Mouse (Mus musculus): ENCODE data around the gene Selenom.

Selenom gene

GRCm38 (mm10) chr11:3514529-3515054 is at the start of gene Selenom:
Gene Selenom (plus strand): TSS chr11:3514684.
- in situ Hi-C loops (cut with MboI, MseI): no loop called here

GRCm38 (mm10) chr11:3471448-3471850 is 43.0 kb upstream of the Selenom start:
- in situ Hi-C loops (cut with MboI, MseI): loop anchor here (5.0 kb wide), 2 partner anchors 36 to 84 kb away; no protein-coding TSS in a partner anchor

GRCm38 (mm10) chr11:3472484-3472883 is 42.0 kb upstream of the Selenom start:
- in situ Hi-C loops (cut with MboI, MseI): loop anchor here (5.0 kb wide), 2 partner anchors 35 to 85 kb away; no protein-coding TSS in a partner anchor

- in situ Hi-C loops (cut with MboI, MseI): loop anchor here (5.0 kb wide), 2 partner anchors 33 to 87 kb away; no protein-coding TSS in a partner anchor
These were observed 39.9 kb upstream of the Selenom start for GRCm38 (mm10) chr11:3474480-3475115.

GRCm38 (mm10) chr11:3475489-3475888 is 39.0 kb upstream of the Selenom start:
- in situ Hi-C loops (cut with MboI, MseI): no loop called here

GRCm38 (mm10) chr11:3483980-3484642 is 30.4 kb upstream of the Selenom start:
- in situ Hi-C loops (cut with MboI, MseI): no loop called here

GRCm38 (mm10) chr11:3486349-3486748 is 28.1 kb upstream of the Selenom start:
- in situ Hi-C loops (cut with MboI, MseI): no loop called here

GRCm38 (mm10) chr11:3487952-3488570 is 26.4 kb upstream of the Selenom start, which contains the start of gene Pla2g3:
Gene Pla2g3 (plus strand): TSS chr11:3488284.
- in situ Hi-C loops (cut with MboI, MseI): no loop called here

GRCm38 (mm10) chr11:3489036-3489435 is 25.4 kb upstream of the Selenom start:
- in situ Hi-C loops (cut with MboI, MseI): no loop called here

- in situ Hi-C loops (cut with MboI, MseI): no loop called here
These were observed 21.7 kb upstream of the Selenom start for GRCm38 (mm10) chr11:3492748-3493147.

GRCm38 (mm10) chr11:3494857-3495256 is 19.6 kb upstream of the Selenom start:
- in situ Hi-C loops (cut with MboI, MseI): no loop called here

GRCm38 (mm10) chr11:3495496-3495895 is 19.0 kb upstream of the Selenom start:
- in situ Hi-C loops (cut with MboI, MseI): no loop called here

- in situ Hi-C loops (cut with MboI, MseI): no loop called here
These were observed 17.7 kb upstream of the Selenom start for GRCm38 (mm10) chr11:3496756-3497155.

- in situ Hi-C loops (cut with MboI, MseI): no loop called here
These were observed 17.2 kb upstream of the Selenom start for GRCm38 (mm10) chr11:3497296-3497695.

GRCm38 (mm10) chr11:3502057-3502456 is 12.4 kb upstream of the Selenom start:
- in situ Hi-C loops (cut with MboI, MseI): no loop called here

- in situ Hi-C loops (cut with MboI, MseI): no loop called here
These were observed 11.9 kb upstream of the Selenom start for GRCm38 (mm10) chr11:3502459-3503072.

- in situ Hi-C loops (cut with MboI, MseI): no loop called here
These were observed 10.5 kb upstream of the Selenom start for GRCm38 (mm10) chr11:3503755-3504693.

GRCm38 (mm10) chr11:3508226-3508625 is 6.3 kb upstream of the Selenom start:
- in situ Hi-C loops (cut with MboI, MseI): loop anchor here (5.0 kb wide), 1 partner anchor 36 kb away; no protein-coding TSS in a partner anchor

- in situ Hi-C loops (cut with MboI, MseI): loop anchor here (5.0 kb wide), 1 partner anchor 37 kb away; no protein-coding TSS in a partner anchor
These were observed 5.1 kb upstream of the Selenom start for GRCm38 (mm10) chr11:3509181-3510085.

- in situ Hi-C loops (cut with MboI, MseI): no loop called here
These were observed 4.2 kb upstream of the Selenom start for GRCm38 (mm10) chr11:3510321-3510720.

Measured in regulatory T cell (primary cell).